Mouse (Mus musculus) fibroblast of lung, adult 2 months (primary cell): ENCODE measurements around the gene Cblc.

Experiments used
- DNase-seq: peaks from one replicate; pipeline ENCODE4 v3.0.0-alpha.2; 2011; ENCODE audit warnings: low read depth

The Cblc gene

GRCm38 (mm10) chr7:19796697-19797588 lies at the start of gene Cblc:
Gene Cblc (minus strand): TSS chr7:19796809.
- DNase-seq = peak; percentile 51

GRCm38 (mm10) chr7:19844521-19845171 lies 48.0 kb upstream of the Cblc start:
- DNase-seq = no peak

GRCm38 (mm10) chr7:19843561-19843960 lies 47.0 kb upstream of the Cblc start:
- DNase-seq = no peak

- DNase-seq = no peak
These were observed 46.4 kb upstream of the Cblc start for GRCm38 (mm10) chr7:19842885-19843504.

- no peak for DNase-seq
These were observed 45.2 kb upstream of the Cblc start for GRCm38 (mm10) chr7:19841686-19842413.

- no peak for DNase-seq
These were observed 44.3 kb upstream of the Cblc start for GRCm38 (mm10) chr7:19840936-19841335.

GRCm38 (mm10) chr7:19840371-19840770 lies 43.8 kb upstream of the Cblc start:
- DNase-seq = no peak

GRCm38 (mm10) chr7:19836843-19837242 lies 40.2 kb upstream of the Cblc start:
- no peak for DNase-seq

- DNase-seq = no peak
These were observed 37.4 kb upstream of the Cblc start for GRCm38 (mm10) chr7:19834055-19834454.

- DNase-seq = peak; percentile 74
These were observed 35.2 kb upstream of the Cblc start for GRCm38 (mm10) chr7:19831837-19832236.

GRCm38 (mm10) chr7:19830682-19831156 lies 34.1 kb upstream of the Cblc start:
- DNase-seq = peak; percentile 96

- DNase-seq = no peak
These were observed 33.1 kb upstream of the Cblc start for GRCm38 (mm10) chr7:19829694-19830093.

GRCm38 (mm10) chr7:19826756-19827155 lies 30.1 kb upstream of the Cblc start:
- DNase-seq = no peak

- peak; percentile 86 for DNase-seq
These were observed 27.8 kb upstream of the Cblc start for GRCm38 (mm10) chr7:19824182-19824973.

- no peak for DNase-seq
These were observed 26.9 kb upstream of the Cblc start for GRCm38 (mm10) chr7:19823256-19824181.

GRCm38 (mm10) chr7:19822604-19823058 lies 26.0 kb upstream of the Cblc start, which contains the start of gene Bcl3:
Gene Bcl3 (minus strand): TSS chr7:19822770.
- DNase-seq = no peak

GRCm38 (mm10) chr7:19822193-19822592 lies 25.6 kb upstream of the Cblc start:
- DNase-seq = no peak

GRCm38 (mm10) chr7:19821633-19822032 lies 25.0 kb upstream of the Cblc start:
- DNase-seq = no peak

GRCm38 (mm10) chr7:19820347-19821048 lies 23.9 kb upstream of the Cblc start:
- DNase-seq = no peak
